Mouse (Mus musculus) Patski (cell line): ENCODE measurements at regions not wholly inside any gene's neighbourhood (a gene's known extent, or its start where the extent isn't known, plus 50 kb on each side); places are given as distances from the start of the nearest gene placed in this dataset.

Experiments used
- ATAC-seq: fragments of 100-300 bp; one replicate; pipeline ENCODE4 v1.8.0; 2021
- CTCF ChIA-PET: fragments of 350-600 bp; sonication (Branson Sonifier 250); formaldehyde crosslinking; loops from one replicate; lab custom pipeline; 2022; ENCODE audit warnings: inconsistent platforms; lab: Charles Lee
- POLR2A ChIA-PET: fragments of 350-600 bp; sonication (Branson Sonifier 250); formaldehyde crosslinking; loops from one replicate; lab custom pipeline; 2022; ENCODE audit warnings: antibody characterized with exemption, inconsistent platforms; lab: Charles Lee
- DNase-seq: peaks from one replicate; pipeline ENCODE4 v3.0.0-alpha.2; 2011; ENCODE audit warnings: low read depth, low spot score
- H3K27me3 ChIP-seq: fragments of 371-371 bp; one replicate; pipeline ENCODE4 v1.5.1; 2021
- CTCF ChIP-seq: fragments of 100-300 bp; IDR thresholded peaks from one replicate; pipeline ENCODE4 v1.5.1; 2021
- in situ Hi-C: fragments of 300-500 bp; cut with MboI; formaldehyde crosslinking; loops from 3 replicates; pipeline ENCODE4 v1.11.1; 2018; ENCODE audit warnings: low pct_unique_long_range_greater_than_20kb, mixed read lengths

GRCm38 (mm10) chr1:194038711-194039110, 579.3 kb upstream of the Plxna2 start:
- TF ChIP-seq CTCF = no peak
- in situ Hi-C loops = no loop called here
- ChIA-PET POLR2A (no interaction called here), CTCF (no interaction called here)
- no peak for ATAC-seq
- H3K27me3 ChIP-seq = peaks cover 7% of the 10 kb centered on the region
- peak; percentile 10 for DNase-seq

- in situ Hi-C loops = no loop called here
- H3K27me3 ChIP-seq = no peaks in the 10 kb centered on the region
- DNase-seq = no peak
- ATAC-seq = no peak
- ChIA-PET POLR2A (no interaction called here), CTCF (interaction anchor here (1.4 kb wide), 1 partner anchor 10 kb away, joined by 4 read pairs; no protein-coding TSS in a partner anchor)
- TF ChIP-seq CTCF = no peak
Measured at GRCm38 (mm10) chr1:194034199-194034883, 583.7 kb upstream of the Plxna2 start.

GRCm38 (mm10) chr1:194032603-194033002, 585.4 kb upstream of the Plxna2 start:
- ATAC-seq (no peak), DNase-seq (no peak)
- H3K27me3 ChIP-seq = no peaks in the 10 kb centered on the region
- ChIA-PET POLR2A (no interaction called here), CTCF (no interaction called here)
- no peak for TF ChIP-seq CTCF
- in situ Hi-C loops = no loop called here

GRCm38 (mm10) chr1:194030651-194031228, 587.3 kb upstream of the Plxna2 start:
- ChIA-PET POLR2A (no interaction called here), CTCF (interaction anchor here (1.1 to 1.3 kb wide), 2 partner anchors 20 to 26 kb away, joined by 3 read pairs; no protein-coding TSS in a partner anchor)
- in situ Hi-C loops = no loop called here
- no peak for ATAC-seq
- no peak for DNase-seq
- no peaks in the 10 kb centered on the region for H3K27me3 ChIP-seq
- no peak for TF ChIP-seq CTCF

DNA sequence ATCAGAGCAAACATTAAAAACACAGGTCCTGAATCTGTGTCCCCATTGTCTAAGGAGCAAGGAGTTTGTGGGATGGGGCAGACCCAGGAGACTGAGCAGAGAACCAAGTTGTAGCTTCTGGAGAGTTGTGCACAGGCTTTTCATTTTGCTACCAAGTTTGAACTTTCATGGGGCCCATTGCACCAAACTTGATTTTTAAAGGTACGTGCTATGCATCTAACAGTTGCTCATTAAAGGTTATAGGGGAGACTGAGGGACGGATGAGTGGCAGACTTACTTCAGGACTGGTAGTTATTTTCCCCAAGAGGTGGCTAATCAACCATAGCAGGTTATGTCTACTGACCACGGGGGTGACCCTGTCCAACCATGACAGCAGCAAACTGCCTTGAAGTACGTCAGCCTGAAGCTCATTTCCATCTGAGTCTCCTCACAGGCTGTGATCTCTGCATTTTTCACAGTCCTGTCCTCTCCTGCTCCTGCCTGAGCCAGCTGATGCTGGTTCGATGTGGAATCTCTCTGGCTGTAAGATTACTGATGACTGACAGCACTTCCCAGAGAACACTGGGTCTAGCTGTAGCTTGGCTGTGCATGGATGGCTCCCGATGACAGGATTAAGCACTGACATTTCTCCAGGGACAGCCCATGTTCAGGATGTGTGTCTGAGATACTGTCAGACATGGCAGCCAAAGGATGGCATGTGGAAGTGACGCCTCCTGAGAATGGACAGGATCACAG, 590.9 kb upstream of the Plxna2 start:
- H3K27me3 ChIP-seq = peaks cover 17% of the 10 kb centered on the region
- in situ Hi-C loops = no loop called here
- ATAC-seq = no peak
- POLR2A ChIA-PET = no interaction called here
- CTCF ChIA-PET = no interaction called here
- TF ChIP-seq CTCF = no peak
- no peak for DNase-seq

DNA sequence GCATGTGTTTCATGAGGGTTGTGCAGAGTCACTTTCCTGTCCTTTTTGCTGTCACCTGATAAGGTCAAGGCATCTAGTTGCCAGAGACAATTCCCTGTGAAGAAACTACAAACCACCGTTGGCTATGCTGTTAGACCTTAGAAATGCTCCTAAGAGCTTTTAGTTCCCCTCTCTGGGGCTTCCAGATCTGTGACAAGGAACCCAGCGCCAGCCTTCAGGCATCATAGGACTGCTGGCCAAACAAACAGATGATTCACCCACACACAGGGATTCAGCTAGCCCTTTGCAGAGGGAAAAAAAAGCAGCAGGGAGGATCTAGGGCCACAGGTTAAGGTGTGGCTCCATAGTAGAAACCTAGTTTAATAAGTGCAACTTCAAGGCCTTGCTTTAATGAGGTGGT, 591.8 kb upstream of the Plxna2 start:
- no peak for TF ChIP-seq CTCF
- DNase-seq (no peak), ATAC-seq (no peak)
- CTCF ChIA-PET = no interaction called here
- POLR2A ChIA-PET = no interaction called here
- peaks cover 23% of the 10 kb centered on the region for H3K27me3 ChIP-seq
- in situ Hi-C loops = no loop called here

GRCm38 (mm10) chr1:194019282-194019681, 598.7 kb upstream of the Plxna2 start:
- in situ Hi-C loops = no loop called here
- POLR2A ChIA-PET = no interaction called here
- CTCF ChIA-PET = interaction anchor here (1.1 kb wide), 1 partner anchor 15 kb away, joined by 3 read pairs; no protein-coding TSS in a partner anchor
- no peak for ATAC-seq
- peaks cover 41% of the 10 kb centered on the region for H3K27me3 ChIP-seq
- no peak for TF ChIP-seq CTCF
- DNase-seq = no peak

GRCm38 (mm10) chr1:193992226-193992625, 622.1 kb upstream of the Camk1g start:
- in situ Hi-C loops = no loop called here
- ChIA-PET POLR2A (no interaction called here), CTCF (interaction anchor here (1.6 kb wide), 2 partner anchors 10 to 12 kb away, joined by 3 to 6 read pairs; no protein-coding TSS in a partner anchor)
- ATAC-seq (no peak), DNase-seq (no peak)
- peaks cover 28% of the 10 kb centered on the region for H3K27me3 ChIP-seq
- TF ChIP-seq CTCF = no peak

DNA sequence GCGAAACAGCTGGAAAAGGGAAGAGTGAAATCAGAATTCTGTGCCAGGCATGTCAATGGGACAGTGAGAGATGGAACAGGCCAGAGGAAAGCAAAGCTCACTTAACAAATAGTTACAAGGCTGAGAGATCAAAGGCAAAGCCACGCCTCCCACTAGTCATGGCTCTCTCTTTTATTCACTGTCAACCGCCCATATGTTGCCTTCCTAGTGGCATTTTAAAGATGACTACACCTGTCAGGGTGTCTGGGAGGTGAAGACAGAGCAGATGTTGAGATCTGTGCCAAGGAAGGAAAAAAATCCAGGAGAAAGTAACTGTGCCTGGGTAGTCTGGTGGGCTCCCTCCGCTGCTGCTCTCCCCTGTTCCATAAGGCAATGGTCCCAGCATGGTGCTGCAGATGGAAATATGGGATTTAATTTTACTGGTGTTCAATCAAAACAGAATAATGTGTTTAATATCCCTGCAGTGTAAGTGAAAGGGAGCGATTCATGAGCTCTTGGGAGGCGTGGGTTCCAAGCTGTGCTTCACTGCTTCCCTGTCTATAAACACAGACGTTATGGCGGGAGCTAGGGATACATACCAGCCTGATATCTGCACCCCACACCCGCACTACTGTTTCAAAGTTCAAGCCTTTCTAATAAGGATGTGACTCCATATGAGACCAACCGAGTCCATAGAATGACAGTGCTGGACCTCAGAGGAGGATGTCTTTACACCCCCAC, 620.0 kb upstream of the Camk1g start:
- ChIA-PET CTCF (interaction anchor here (1.0 to 1.2 kb wide), 2 partner anchors 14 to 16 kb away, joined by 3 read pairs; no protein-coding TSS in a partner anchor), POLR2A (no interaction called here)
- in situ Hi-C loops = no loop called here
- TF ChIP-seq CTCF = no peak
- DNase-seq = no peak
- ATAC-seq = no peak
- H3K27me3 ChIP-seq = peaks cover 25% of the 10 kb centered on the region
